Mouse (Mus musculus) heart, embryonic 13.5 days (tissue): ENCODE measurements around the gene Magi1. TPM values are rescaled to one million over a fixed set of nuclear protein-coding genes. Genes with fewer than 3 reads are reported as not detected.
A peak's percentile ranks its signal among the peaks of the same experiment; 100 is the strongest.

Source experiments
- ATAC-seq: fragments of 200-750 bp; cut with Nextera tagmentation; 2 replicates; pipeline ENCODE4 v1.8.0; 2017; ENCODE audit warnings: moderate TSS enrichment; ENCODE audit not compliant: insufficient number of reproducible peaks, low FRiP score, low TSS enrichment; ENCODE audit errors: extremely low read depth
- H3K27ac ChIP-seq: fragments of 300-500 bp; sonication (generic); replicated peaks from 2 replicates; pipeline ENCODE4 v1.5.1; 2015; ENCODE audit warnings: moderate library complexity, mild to moderate bottlenecking, inconsistent platforms
- H3K27me3 ChIP-seq: fragments of 300-500 bp; sonication (generic); replicated peaks from 2 replicates; pipeline ENCODE4 v1.6.1; 2015; ENCODE audit warnings: mild to moderate bottlenecking, inconsistent platforms
- H3K36me3 ChIP-seq: fragments of 300-500 bp; sonication (generic); 2 replicates; pipeline ENCODE4 v1.6.1; 2015; ENCODE audit warnings: mild to moderate bottlenecking, inconsistent platforms
- H3K4me1 ChIP-seq: fragments of 300-500 bp; sonication (generic); 2 replicates; pipeline ENCODE4 v1.6.1; 2015; ENCODE audit warnings: inconsistent platforms
- H3K4me2 ChIP-seq: fragments of 300-500 bp; sonication (generic); 2 replicates; pipeline ENCODE4 v1.6.1; 2015; ENCODE audit warnings: inconsistent platforms, mild to moderate bottlenecking, moderate library complexity
- H3K4me3 ChIP-seq: fragments of 300-500 bp; sonication (generic); 2 replicates; pipeline ENCODE4 v1.5.1; 2015; ENCODE audit warnings: moderate library complexity, mild to moderate bottlenecking, inconsistent platforms
- H3K9ac ChIP-seq: fragments of 300-500 bp; sonication (generic); 2 replicates; pipeline ENCODE4 v1.6.1; 2015; ENCODE audit warnings: inconsistent platforms, mild to moderate bottlenecking, moderate library complexity
- H3K9me3 ChIP-seq: fragments of 300-500 bp; sonication (generic); 2 replicates; pipeline ENCODE4 v1.6.1; 2016; ENCODE audit warnings: inconsistent platforms
- WGBS: fragments of 180-500 bp; shearing (Covaris S2); methylation state at CpG from one replicate; pipeline ENCODE4 v1.1.7; 2015; ENCODE audit warnings: mixed read lengths; 5-methylcytosine and 5-hydroxymethylcytosine counted together
- polyA plus RNA-seq: library from polyadenylated mRNA; unstranded; fragments of >200 nt; fragmentation: Nextera tagmentation; extraction: Ambion mirVana; gene quantifications from 2 replicates; pipeline ENCODE4 v1.2.1, GENCODE M21; 2015

Gene Magi1
- polyA plus RNA-seq = 7.3 and 7.5 TPM in 2 replicates

GRCm38 (mm10) chr6:94283318-94284061 lies at the start of gene Magi1:
Gene Magi1 (minus strand): TSS chr6:94283917.
- H3K27ac ChIP-seq = peak within 1 kb of the TSS; percentile 99
- no peaks in the 10 kb centered on the region for H3K27me3 ChIP-seq
- peaks cover 33% of the 10 kb centered on the region for H3K4me1 ChIP-seq
- peak; percentile 92 for ATAC-seq
- H3K4me2 ChIP-seq = peak within 1 kb of the TSS; percentile 75
- H3K9ac ChIP-seq = peak within 1 kb of the TSS; percentile 94
- under 1% methylated on average over 86 of the region's 86 CpGs for WGBS
- no peaks in the 10 kb centered on the region for H3K36me3 ChIP-seq
- peak within 1 kb of the TSS; percentile 83 for H3K4me3 ChIP-seq
- H3K9me3 ChIP-seq = 0 out of 2 replicates have a peak, but pooled peaks cover 2% of the 10 kb centered on the region

GRCm38 (mm10) chr6:94327143-94327542 lies 43.4 kb upstream of the Magi1 start:
- H3K4me2 ChIP-seq = no peak overlapping the region
- H3K4me1 ChIP-seq = no peaks in the 10 kb centered on the region
- 75% methylated on average over 4 of the region's 4 CpGs for WGBS
- no peak overlapping the region for H3K9ac ChIP-seq
- ATAC-seq = no peak
- H3K9me3 ChIP-seq = no peaks in the 10 kb centered on the region
- no peaks in the 10 kb centered on the region for H3K36me3 ChIP-seq
- H3K4me3 ChIP-seq = no peak overlapping the region
- no peak overlapping the region for H3K27ac ChIP-seq
- no peaks in the 10 kb centered on the region for H3K27me3 ChIP-seq

DNA sequence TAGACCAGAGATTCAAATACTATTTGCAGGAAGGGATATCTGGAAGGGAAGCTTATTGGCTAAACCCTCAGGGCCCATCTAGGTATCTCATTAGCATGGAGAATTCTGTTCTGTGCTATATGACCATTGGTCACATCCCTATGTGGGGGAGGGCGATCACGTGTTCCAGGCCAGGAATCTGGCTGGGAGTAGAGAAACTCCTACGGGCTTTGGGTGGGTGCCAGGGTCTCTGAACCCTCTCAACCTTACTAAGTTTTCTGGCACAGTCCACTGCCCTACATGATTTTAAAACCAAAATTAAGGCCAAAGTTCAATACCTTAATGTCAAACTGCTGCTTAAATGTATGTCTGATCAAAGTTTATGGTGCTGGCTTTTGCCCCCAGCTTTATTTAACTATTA lies 33.2 kb upstream of the Magi1 start:
- no peak overlapping the region for H3K27ac ChIP-seq
- H3K36me3 ChIP-seq = no peaks in the 10 kb centered on the region
- WGBS = 81% methylated on average over 3 of the region's 3 CpGs
- no peaks in the 10 kb centered on the region for H3K9me3 ChIP-seq
- ATAC-seq = no peak
- no peaks in the 10 kb centered on the region for H3K4me1 ChIP-seq
- no peak overlapping the region for H3K9ac ChIP-seq
- H3K27me3 ChIP-seq = no peaks in the 10 kb centered on the region
- no peak overlapping the region for H3K4me3 ChIP-seq
- H3K4me2 ChIP-seq = no peak overlapping the region

GRCm38 (mm10) chr6:94312285-94312684 lies 28.6 kb upstream of the Magi1 start:
- ATAC-seq = no peak
- no peaks in the 10 kb centered on the region for H3K27me3 ChIP-seq
- peaks cover 5% of the 10 kb centered on the region for H3K4me1 ChIP-seq
- no peak overlapping the region for H3K9ac ChIP-seq
- no peak overlapping the region for H3K4me3 ChIP-seq
- 51% methylated on average over 7 of the region's 7 CpGs for WGBS
- H3K27ac ChIP-seq = no peak overlapping the region
- H3K36me3 ChIP-seq = no peaks in the 10 kb centered on the region
- no peaks in the 10 kb centered on the region for H3K9me3 ChIP-seq
- no peak overlapping the region for H3K4me2 ChIP-seq

DNA sequence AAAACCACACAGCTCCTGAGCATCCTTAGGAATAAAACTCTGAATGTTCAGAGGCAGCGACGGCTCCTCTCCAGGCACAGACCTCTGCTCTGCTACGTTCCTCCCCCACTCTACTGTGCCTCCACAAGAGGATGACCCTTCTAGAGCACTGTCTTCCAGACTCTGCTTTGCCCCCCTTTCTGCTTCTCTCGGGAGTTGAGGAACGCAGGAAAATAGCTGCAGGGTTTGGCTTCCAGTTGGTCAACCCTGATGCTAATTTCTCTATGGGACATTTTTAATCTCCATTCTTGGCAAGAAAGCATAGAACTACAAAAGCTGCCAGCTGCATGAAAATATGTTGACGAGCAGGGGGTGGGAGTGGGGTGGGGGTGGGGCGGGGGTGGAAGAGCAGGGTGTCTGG lies 24.8 kb upstream of the Magi1 start:
- Histone ChIP-seq H3K9me3 (0 out of 2 replicates have a peak, but pooled peaks cover 3% of the 10 kb centered on the region), H3K4me2 (no peak overlapping the region), H3K36me3 (no peaks in the 10 kb centered on the region), H3K4me1 (peaks cover 19% of the 10 kb centered on the region), H3K27ac (no peak overlapping the region), H3K9ac (0 out of 2 replicates have a peak overlapping the region, but pooled peaks have one; percentile 25), H3K4me3 (no peak overlapping the region), H3K27me3 (no peaks in the 10 kb centered on the region)
- WGBS = 33% methylated on average over 7 of the region's 7 CpGs
- ATAC-seq = no peak

DNA sequence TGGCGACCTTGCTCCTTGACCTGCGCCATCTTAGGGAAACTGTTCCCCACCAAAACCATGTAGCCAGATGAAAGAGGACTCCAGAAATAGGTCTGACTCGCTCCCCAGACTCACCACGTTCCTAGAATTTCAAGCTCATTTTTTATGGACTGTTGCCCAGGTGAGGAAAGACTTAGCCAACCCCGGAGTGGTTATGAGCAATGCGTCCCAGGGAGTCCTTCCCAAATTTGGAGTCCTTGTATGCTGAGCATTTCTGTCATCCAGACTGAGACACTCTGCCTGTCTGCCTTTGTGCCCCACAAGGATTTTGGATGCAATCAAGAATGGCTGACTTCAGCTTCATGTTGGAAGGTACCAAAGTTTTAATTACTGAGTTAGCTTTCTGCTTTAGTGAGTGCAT lies 19.8 kb upstream of the Magi1 start:
- Histone ChIP-seq H3K9ac (no peak overlapping the region), H3K9me3 (0 out of 2 replicates have a peak, but pooled peaks cover 3% of the 10 kb centered on the region), H3K4me1 (peaks cover 32% of the 10 kb centered on the region), H3K27ac (peak overlapping the region; percentile 34), H3K4me2 (no peak overlapping the region), H3K4me3 (no peak overlapping the region), H3K36me3 (no peaks in the 10 kb centered on the region), H3K27me3 (no peaks in the 10 kb centered on the region)
- no peak for ATAC-seq
- WGBS = 56% methylated on average over 6 of the region's 6 CpGs

DNA sequence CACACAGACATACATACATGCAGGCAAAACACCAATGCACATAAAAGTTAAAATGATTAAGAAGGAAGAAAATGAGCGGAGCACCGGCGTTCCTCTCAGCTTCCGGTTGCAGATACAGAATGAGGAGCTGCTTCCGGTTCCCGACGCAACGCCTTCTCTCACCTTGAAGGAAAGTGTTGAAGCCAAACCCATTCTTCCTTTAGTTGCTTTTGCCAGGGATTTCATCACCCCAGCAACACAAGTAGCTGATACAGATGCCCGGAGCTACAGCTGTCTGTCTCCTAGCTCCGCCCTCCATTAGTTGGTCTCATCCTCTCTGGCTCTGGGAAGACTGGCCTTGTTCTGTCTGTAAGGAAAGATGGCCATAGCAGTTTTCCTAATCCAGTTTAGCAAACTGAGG lies 18.1 kb upstream of the Magi1 start:
- H3K36me3 ChIP-seq = no peaks in the 10 kb centered on the region
- no peak overlapping the region for H3K4me3 ChIP-seq
- ATAC-seq = no peak
- WGBS = 77% methylated on average over 10 of the region's 10 CpGs
- H3K4me2 ChIP-seq = no peak overlapping the region
- 0 out of 2 replicates have a peak, but pooled peaks cover 3% of the 10 kb centered on the region for H3K9me3 ChIP-seq
- H3K9ac ChIP-seq = no peak overlapping the region
- H3K4me1 ChIP-seq = peaks cover 29% of the 10 kb centered on the region
- no peaks in the 10 kb centered on the region for H3K27me3 ChIP-seq
- H3K27ac ChIP-seq = no peak overlapping the region

- H3K9me3 ChIP-seq = no peaks in the 10 kb centered on the region
- 13% methylated on average over 3 of the region's 3 CpGs for WGBS
- no peak for ATAC-seq
- H3K27ac ChIP-seq = no peak overlapping the region
- no peaks in the 10 kb centered on the region for H3K36me3 ChIP-seq
- no peak overlapping the region for H3K9ac ChIP-seq
- H3K27me3 ChIP-seq = no peaks in the 10 kb centered on the region
- no peak overlapping the region for H3K4me3 ChIP-seq
- H3K4me1 ChIP-seq = peaks cover 28% of the 10 kb centered on the region
- H3K4me2 ChIP-seq = no peak overlapping the region
Measured at GRCm38 (mm10) chr6:94300562-94300961, 16.8 kb upstream of the Magi1 start.

DNA sequence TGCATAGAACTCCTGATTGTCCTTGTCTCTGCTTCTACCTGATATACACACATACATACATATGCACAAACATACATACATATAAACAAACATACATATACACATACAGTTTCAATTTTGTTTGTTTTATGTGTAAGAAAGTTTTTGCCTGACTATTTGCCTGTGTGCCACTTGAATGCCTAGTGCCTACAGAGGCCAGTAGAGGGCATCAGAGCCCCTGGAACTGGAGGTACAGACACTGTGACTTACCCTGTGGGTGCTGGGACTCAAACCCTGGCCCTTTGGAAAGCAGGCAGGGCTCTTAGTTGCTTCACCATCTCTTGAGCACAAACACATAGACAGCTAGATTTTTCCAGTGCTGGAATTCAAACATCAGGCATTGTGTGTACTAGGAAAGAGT lies 3.7 kb upstream of the Magi1 start:
- Histone ChIP-seq H3K4me3 (no peak overlapping the region), H3K36me3 (no peaks in the 10 kb centered on the region), H3K27me3 (no peaks in the 10 kb centered on the region), H3K4me1 (peaks cover 3% of the 10 kb centered on the region; the same call in 1 of the 2 replicates), H3K9me3 (0 out of 2 replicates have a peak, but pooled peaks cover 5% of the 10 kb centered on the region), H3K4me2 (no peak overlapping the region), H3K27ac (no peak overlapping the region), H3K9ac (no peak overlapping the region)
- ATAC-seq = no peak

DNA sequence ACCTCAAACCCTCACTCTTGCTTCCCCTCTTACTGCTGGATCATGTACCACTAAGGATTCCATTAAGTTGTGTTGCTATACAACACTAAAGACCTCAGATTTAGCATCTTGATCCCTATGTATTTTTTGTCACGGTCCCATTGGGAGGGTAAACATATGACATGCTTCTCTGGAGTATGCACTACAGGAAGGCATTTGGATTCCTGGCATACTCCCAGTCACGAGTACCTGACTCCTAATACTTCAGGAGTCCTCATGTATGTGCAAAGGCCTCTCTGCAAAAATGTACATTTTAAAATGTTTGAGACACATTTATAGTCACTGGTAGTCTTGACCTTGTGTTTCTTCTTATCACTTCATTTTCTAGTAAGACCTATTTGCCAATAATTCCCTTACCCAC lies 2.8 kb upstream of the Magi1 start:
- H3K4me3 ChIP-seq = no peak overlapping the region
- peaks cover 11% of the 10 kb centered on the region for H3K4me1 ChIP-seq
- no peak for ATAC-seq
- H3K27ac ChIP-seq = no peak overlapping the region
- no peak overlapping the region for H3K9ac ChIP-seq
- no peak overlapping the region for H3K4me2 ChIP-seq
- 0 out of 2 replicates have a peak, but pooled peaks cover 5% of the 10 kb centered on the region for H3K9me3 ChIP-seq
- no peaks in the 10 kb centered on the region for H3K36me3 ChIP-seq
- 64% methylated on average over 2 of the region's 2 CpGs for WGBS
- no peaks in the 10 kb centered on the region for H3K27me3 ChIP-seq

DNA sequence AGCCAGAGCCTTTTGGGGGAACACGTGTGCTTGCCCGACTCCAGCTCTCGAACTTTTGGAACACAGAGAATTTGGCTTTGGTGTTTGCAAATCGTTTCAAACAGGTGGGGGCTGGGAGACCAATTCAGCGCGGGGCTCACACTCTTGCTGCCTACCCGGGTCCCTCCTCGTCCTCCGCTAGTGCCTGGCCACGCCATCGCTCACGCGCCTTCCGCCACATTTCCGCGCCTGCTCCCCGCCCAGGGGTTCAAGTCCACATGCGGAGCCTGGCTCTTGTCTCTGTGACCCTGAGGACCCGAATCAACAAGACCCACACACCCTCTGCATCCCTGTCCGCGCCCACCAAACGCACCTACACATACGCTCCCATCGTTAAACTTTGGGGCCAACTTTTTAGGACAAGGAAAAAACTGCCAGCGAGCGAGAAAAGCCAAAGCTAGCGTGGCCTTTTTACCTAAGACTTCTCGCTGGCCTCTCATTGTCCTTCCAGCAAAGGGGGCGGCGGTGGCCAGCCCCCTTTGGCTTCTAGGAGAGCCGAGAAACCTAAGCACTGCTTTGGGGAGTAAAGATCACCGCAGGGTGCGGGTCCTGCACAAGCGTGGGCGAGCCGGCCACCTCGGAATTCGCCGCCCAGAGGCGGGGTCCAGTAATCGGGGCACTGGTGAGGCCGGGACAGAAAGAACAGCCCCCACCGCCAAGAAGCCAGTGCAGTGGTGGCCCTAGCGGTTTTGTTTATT lies 540 bp upstream of the Magi1 start:
- Histone ChIP-seq H3K4me1 (peaks cover 25% of the 10 kb centered on the region), H3K36me3 (no peaks in the 10 kb centered on the region), H3K27ac (peak overlapping the region; percentile 99), H3K27me3 (no peaks in the 10 kb centered on the region), H3K9me3 (0 out of 2 replicates have a peak, but pooled peaks cover 5% of the 10 kb centered on the region), H3K9ac (peak overlapping the region; percentile 81), H3K4me2 (peak overlapping the region; percentile 75), H3K4me3 (peak overlapping the region; percentile 83)
- WGBS = under 1% methylated on average over 44 of the region's 44 CpGs
- ATAC-seq = 0 out of 2 replicates have a peak, but pooled peaks have one; percentile 28
